Mouse (Mus musculus): ENCODE measurements around the gene Qpctl. TPM values are rescaled to one million over a fixed set of nuclear protein-coding genes. Genes with fewer than 3 reads are reported as not detected.

Qpctl gene
- total RNA-seq, 2 experiments from 2014 or later, result 17.9 to 19.7 TPM

GRCm38 (mm10) chr7:19092381-19093173 is 56.5 kb downstream of the Qpctl start:
- no peak for DNase-seq (ENCODE audit: extremely low spot score in 1 of 2, low spot score in 1 of 2)

- no peak for DNase-seq (ENCODE audit: extremely low spot score in 1 of 2, low spot score in 1 of 2)
These were observed 57.2 kb downstream of the Qpctl start for GRCm38 (mm10) chr7:19091913-19092312.

Small RNA genes within 50 kb of the gene (microRNA-seq; reads per million reads assigned to microRNA genes)
- 11,114 to 11,247 reads per million in 2 experiments for gene Mir330

Other genes with a start within 250 kb of the Qpctl start
- 10 to 100 TPM in 1 of 2 experiments, 1 to 10 TPM in 1; 9.5 to 13.5 TPM for gene Ccdc61, start 238.9 kb downstream of the Qpctl start, total RNA-seq (2021)
- 10 to 100 TPM; 69.2 to 93.3 TPM for gene Nova2, start 223.4 kb downstream of the Qpctl start, total RNA-seq (2021)
- under 1 TPM; 0.17 to 0.70 TPM for gene Nanos2, start 161.9 kb downstream of the Qpctl start, total RNA-seq (2021)
- gene Mypop, start 158.0 kb downstream of the Qpctl start, total RNA-seq (2021), result 10 to 100 TPM; 44.9 to 48.3 TPM
- 10 to 100 TPM; 51.7 to 53.5 TPM for gene Irf2bp1, start 145.2 kb downstream of the Qpctl start, total RNA-seq (2021)
- not detected for gene Foxa3, start 125.8 kb downstream of the Qpctl start, total RNA-seq (2021)
- 100 to 1,000 TPM; 111 to 113 TPM for gene Sympk, start 124.9 kb downstream of the Qpctl start, total RNA-seq (2021)
- under 1 TPM in 1 of 2 experiments, not detected in 1; 0.10 TPM for gene Rsph6a, start 94.6 kb downstream of the Qpctl start, total RNA-seq (2021)
- 100 to 1,000 TPM; 151 to 152 TPM for gene Dmwd, start 73.1 kb downstream of the Qpctl start, total RNA-seq (2021)
- gene Dmpk, start 65.4 kb downstream of the Qpctl start, total RNA-seq (2021), result 10 to 100 TPM; 26.7 to 39.3 TPM
- gene Six5, start 54.7 kb downstream of the Qpctl start, total RNA-seq (2021), result 1 to 10 TPM; 1.8 to 2.6 TPM
- under 1 TPM; 0.42 to 0.49 TPM for gene Gm4969, start 30.9 kb downstream of the Qpctl start, total RNA-seq (2021)
- 10 to 100 TPM; 13.2 to 14.2 TPM for gene Fbxo46, start 29.4 kb downstream of the Qpctl start, total RNA-seq (2021)
- 10 to 100 TPM; 72.4 to 84.8 TPM for gene Snrpd2, start 431 bp upstream of the Qpctl start, total RNA-seq (2021)
- gene Gipr, start 16.8 kb upstream of the Qpctl start, total RNA-seq (2021), result under 1 TPM; 0.37 to 0.77 TPM
- 100 to 1,000 TPM; 157 to 164 TPM for gene Eml2, start 27.1 kb upstream of the Qpctl start, total RNA-seq (2021)
- gene Gpr4, start 63.2 kb upstream of the Qpctl start, total RNA-seq (2021), result 1 to 10 TPM; 2.2 to 2.5 TPM
- 10 to 100 TPM; 36.5 to 41.5 TPM for gene Opa3, start 79.0 kb upstream of the Qpctl start, total RNA-seq (2021)
- gene Vasp, start 122.5 kb upstream of the Qpctl start, total RNA-seq (2021), result 10 to 100 TPM; 15.2 to 16.3 TPM
- not detected for gene Ppm1n, start 130.8 kb upstream of the Qpctl start, total RNA-seq (2021)
- 10 to 100 TPM; 85.9 to 96.3 TPM for gene Rtn2, start 133.3 kb upstream of the Qpctl start, total RNA-seq (2021)
- 1 to 10 TPM; 5.2 to 9.8 TPM for gene Fosb, start 160.8 kb upstream of the Qpctl start, total RNA-seq (2021)
- 10 to 100 TPM; 37.8 to 39.1 TPM for gene Ercc1, start 195.5 kb upstream of the Qpctl start, total RNA-seq (2021)
- gene Cd3eap, start 210.2 kb upstream of the Qpctl start, total RNA-seq (2021), result 10 to 100 TPM; 17.7 to 18.3 TPM
- gene Ppp1r13l, start 210.5 kb upstream of the Qpctl start, total RNA-seq (2021), result 1 to 10 TPM; 4.5 to 4.8 TPM
- gene Ercc2, start 232.7 kb upstream of the Qpctl start, total RNA-seq (2021), result 10 to 100 TPM; 34.5 to 34.9 TPM

Measured in layer of hippocampus, postnatal 25 days (tissue).